Mouse (Mus musculus) R1 (cell line): ENCODE data around the gene Scp2.

ENCODE experiments used
- DNase-seq: peaks from one replicate; pipeline ENCODE4 v3.0.0-alpha.2; 2018; ENCODE audit warnings: low read depth, low spot score

The Scp2 gene

GRCm38 (mm10) chr4:108059601-108060379, 85.0 kb downstream of the Scp2 start:
- peak; percentile 10 for DNase-seq

- DNase-seq, result no peak
Measured at GRCm38 (mm10) chr4:108058166-108058565, 86.6 kb downstream of the Scp2 start.

GRCm38 (mm10) chr4:108057247-108057646, 87.6 kb downstream of the Scp2 start:
- DNase-seq, result no peak

GRCm38 (mm10) chr4:108055873-108056272, 88.9 kb downstream of the Scp2 start:
- no peak for DNase-seq

- DNase-seq, result no peak
Measured at GRCm38 (mm10) chr4:108052673-108053072, 92.1 kb downstream of the Scp2 start.

- DNase-seq, result no peak
Measured at GRCm38 (mm10) chr4:108051687-108052274, 93.0 kb downstream of the Scp2 start.

- DNase-seq, result no peak
Measured at GRCm38 (mm10) chr4:108046136-108046535, 98.7 kb downstream of the Scp2 start.

GRCm38 (mm10) chr4:108045136-108046107, 99.4 kb downstream of the Scp2 start:
- DNase-seq, result no peak

- no peak for DNase-seq
Measured at GRCm38 (mm10) chr4:108037027-108037426, 107.8 kb downstream of the Scp2 start.

GRCm38 (mm10) chr4:108033041-108033764, 111.6 kb downstream of the Scp2 start:
- DNase-seq, result no peak

GRCm38 (mm10) chr4:108032352-108032849, 112.4 kb downstream of the Scp2 start:
- peak; percentile 28 for DNase-seq

GRCm38 (mm10) chr4:108031502-108032351, 113.1 kb downstream of the Scp2 start:
- peak; percentile 43 for DNase-seq

GRCm38 (mm10) chr4:108030888-108031501, 113.8 kb downstream of the Scp2 start:
- DNase-seq, result peak; percentile 50

- DNase-seq, result peak; percentile 47
Measured at GRCm38 (mm10) chr4:108026193-108026592, 118.6 kb downstream of the Scp2 start.

- peak; percentile 77 for DNase-seq
Measured at GRCm38 (mm10) chr4:108025269-108025668, 119.5 kb downstream of the Scp2 start.

- no peak for DNase-seq
Measured at GRCm38 (mm10) chr4:108024641-108025040, 120.2 kb downstream of the Scp2 start.

GRCm38 (mm10) chr4:108023186-108023585, 121.6 kb downstream of the Scp2 start:
- DNase-seq, result no peak

- DNase-seq, result no peak
Measured at GRCm38 (mm10) chr4:108020178-108020577, 124.6 kb downstream of the Scp2 start.
